Mouse (Mus musculus): ENCODE measurements around the gene 4931440F15Rik.
A peak's percentile ranks its signal among the peaks of the same experiment; 100 is the strongest.
"Not testable (repeated sequence)": the region's sequence is repeated elsewhere in the genome, so short reads cannot be mapped to it uniquely, and the experiment has no call there.

The 4931440F15Rik gene

GRCm38 (mm10) chr11:29825271-29825718 is at the start of gene 4931440F15Rik:
TSS of gene 4931440F15Rik (minus strand) at chr11:29825668.
- DNase-seq: not testable (repeated sequence)

- not testable (repeated sequence) for DNase-seq
These were observed 49.3 kb upstream of the 4931440F15Rik start for GRCm38 (mm10) chr11:29874781-29875180.

GRCm38 (mm10) chr11:29870174-29870573 is 44.7 kb upstream of the 4931440F15Rik start:
- no peak for DNase-seq

- no peak for DNase-seq
These were observed 38.8 kb upstream of the 4931440F15Rik start for GRCm38 (mm10) chr11:29864269-29864668.

GRCm38 (mm10) chr11:29861750-29862397 is 36.4 kb upstream of the 4931440F15Rik start:
- DNase-seq: peak; percentile 18

- no peak for DNase-seq
These were observed 35.6 kb upstream of the 4931440F15Rik start for GRCm38 (mm10) chr11:29861040-29861439.

- no peak for DNase-seq
These were observed 15.2 kb upstream of the 4931440F15Rik start for GRCm38 (mm10) chr11:29840606-29841227.

GRCm38 (mm10) chr11:29839781-29840180 is 14.3 kb upstream of the 4931440F15Rik start:
- no peak for DNase-seq

GRCm38 (mm10) chr11:29837066-29837465 is 11.6 kb upstream of the 4931440F15Rik start:
- DNase-seq: no peak

- DNase-seq: no peak
These were observed 2.3 kb upstream of the 4931440F15Rik start for GRCm38 (mm10) chr11:29827729-29828128.

- DNase-seq: no peak
These were observed 533 bp upstream of the 4931440F15Rik start for GRCm38 (mm10) chr11:29826001-29826400.

GRCm38 (mm10) chr11:29824474-29825270 is 796 bp downstream of the 4931440F15Rik start:
- not testable (repeated sequence) for DNase-seq

GRCm38 (mm10) chr11:29823141-29823540 is 2.3 kb downstream of the 4931440F15Rik start:
- DNase-seq: no peak

GRCm38 (mm10) chr11:29815670-29816069 is 9.8 kb downstream of the 4931440F15Rik start:
- no peak for DNase-seq

- DNase-seq: no peak
These were observed 10.2 kb downstream of the 4931440F15Rik start for GRCm38 (mm10) chr11:29815261-29815660.

- DNase-seq: no peak
These were observed 12.2 kb downstream of the 4931440F15Rik start for GRCm38 (mm10) chr11:29813267-29813666.

- no peak for DNase-seq
These were observed 13.0 kb downstream of the 4931440F15Rik start for GRCm38 (mm10) chr11:29812475-29812874.

GRCm38 (mm10) chr11:29810324-29810723 is 15.1 kb downstream of the 4931440F15Rik start:
- DNase-seq: no peak

GRCm38 (mm10) chr11:29808981-29809589 is 16.4 kb downstream of the 4931440F15Rik start:
- DNase-seq: no peak

- no peak for DNase-seq
These were observed 17.1 kb downstream of the 4931440F15Rik start for GRCm38 (mm10) chr11:29808173-29808980.

- DNase-seq: no peak
These were observed 18.1 kb downstream of the 4931440F15Rik start for GRCm38 (mm10) chr11:29807325-29807724.
